Mouse (Mus musculus) liver, postnatal 0 days (tissue): ENCODE data around the gene Orai1.

Experiments used
- CTCF ChIP-seq: sonication (generic); IDR thresholded peaks from 2 replicates; pipeline ENCODE4 v1.5.1; 2016; ENCODE audit warnings: antibody characterized with exemption, low read depth
- EP300 ChIP-seq: IDR thresholded peaks from 2 replicates; pipeline ENCODE4 v1.6.1; 2016; ENCODE audit warnings: antibody characterized with exemption, low read depth, mild to moderate bottlenecking

GRCm38 (mm10) chr5:122972116-122972515 lies 42.8 kb upstream of the Orai1 start:
- TF ChIP-seq CTCF (no peak), EP300 (no peak)
